In the genomic region with DNA sequence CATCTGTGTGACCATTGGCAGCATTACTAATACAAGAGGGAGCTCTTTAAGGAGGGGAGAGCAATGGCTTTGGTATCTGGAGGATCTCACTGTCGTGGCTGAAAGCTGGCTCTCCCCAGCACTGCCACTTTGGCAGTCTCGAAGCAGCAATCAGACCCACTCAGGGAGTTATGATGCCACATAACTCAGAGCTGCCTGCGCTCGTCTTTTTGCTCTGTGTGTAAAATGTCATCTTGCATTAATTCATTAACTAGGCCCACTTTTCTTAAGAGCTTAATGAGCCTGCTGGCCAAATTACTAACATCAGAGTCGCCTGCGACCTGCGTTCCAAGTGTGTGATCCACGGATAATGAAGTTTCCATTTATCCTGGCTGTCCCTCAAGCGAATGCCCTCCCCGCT, we compare ENCODE assay signal across 22 mouse cellular contexts.
DNase-seq lines count a peak whose midpoint lies in the region; ATAC-seq lines count a peak whose summit lies in the region.
"Had no signal": no experiment of that assay in that cellular context is flagged by ENCODE, and none has a peak within 500 bp of the region (broad histone marks: within the 10 kb centered on the region; RNA-seq: fewer than 3 reads in every experiment).

No protein-coding gene starts in this region.

- WGBS in forebrain, embryonic 11.5 days: 62% methylated on average over 10 of the region's 10 CpGs
- WGBS in forebrain, embryonic 16.5 days: 10% methylated on average over 10 of the region's 10 CpGs
- WGBS in midbrain, embryonic 11.5 days: 85% methylated on average over 10 of the region's 10 CpGs
- 43% methylated on average over 10 of the region's 10 CpGs for WGBS in midbrain, embryonic 16.5 days
- whole genome bisulfite sequencing in kidney, embryonic 14.5 days: 70% methylated on average over 10 of the region's 10 CpGs

- H3K9ac ChIP-seq in forebrain, embryonic 11.5 days (ENCODE audit: low read length): no peak overlapping the region
- no peak overlapping the region for H3K9ac ChIP-seq in forebrain, embryonic 16.5 days (replicated peaks; ENCODE audit: low read depth, low read length)
- H3K9ac ChIP-seq in midbrain, embryonic 11.5 days (ENCODE audit: low read length): peak overlapping the region; percentile 12; the same call in 1 of the 2 replicates
- no peak overlapping the region for H3K9ac ChIP-seq in midbrain, embryonic 16.5 days (ENCODE audit: low read depth, low read length)
- H3K9ac ChIP-seq in kidney, embryonic 14.5 days (ENCODE audit: low read depth, low read length): no peak overlapping the region
- H3K9ac ChIP-seq: embryonic facial prominence, embryonic 15.5 days; liver, postnatal 0 days had no signal

- ATAC-seq in forebrain, embryonic 11.5 days (replicated peaks; ENCODE audit: low FRiP score): 0 out of 2 replicates have a peak, but pooled peaks have one; percentile 26
- no peak for ATAC-seq in forebrain, embryonic 16.5 days
- ATAC-seq in midbrain, embryonic 11.5 days (ENCODE audit: low FRiP score): no peak
- ATAC-seq in midbrain, embryonic 16.5 days: no peak
- ATAC-seq in kidney, embryonic 14.5 days (ENCODE audit: low FRiP score, low TSS enrichment): no peak
- no peak for ATAC-seq in megakaryocyte, adult 5-6 weeks (ENCODE audit: poor library complexity, severe bottlenecking)
- ATAC-seq: liver, postnatal 0 days had no signal

- peaks cover 10% of the 10 kb centered on the region for H3K4me1 ChIP-seq in forebrain, embryonic 11.5 days (replicated peaks; ENCODE audit: control insufficient read depth, insufficient read depth, low read length)
- peaks cover 9% of the 10 kb centered on the region; the same call in 1 of the 2 replicates for H3K4me1 ChIP-seq in forebrain, embryonic 16.5 days (replicated peaks; ENCODE audit: control insufficient read depth, insufficient read depth, low read length)
- peaks cover 5% of the 10 kb centered on the region for H3K4me1 ChIP-seq in midbrain, embryonic 11.5 days (ENCODE audit: control insufficient read depth, insufficient read depth, low read length)
- peaks cover 18% of the 10 kb centered on the region for H3K4me1 ChIP-seq in midbrain, embryonic 16.5 days (ENCODE audit: control insufficient read depth, insufficient read depth, low read length)
- peaks cover 8% of the 10 kb centered on the region for H3K4me1 ChIP-seq in kidney, embryonic 14.5 days (ENCODE audit: control insufficient read depth, insufficient read depth, low read length)

- H3K27ac ChIP-seq in forebrain, embryonic 11.5 days (ENCODE audit: low read depth, low read length): peak overlapping the region; percentile 37; the same call in 1 of the 2 replicates
- H3K27ac ChIP-seq in forebrain, embryonic 16.5 days (ENCODE audit: low read length): no peak overlapping the region
- no peak overlapping the region for H3K27ac ChIP-seq in midbrain, embryonic 11.5 days (ENCODE audit: low read depth, low read length)
- no peak overlapping the region for H3K27ac ChIP-seq in midbrain, embryonic 16.5 days (ENCODE audit: low read length)
- no peak overlapping the region for H3K27ac ChIP-seq in kidney, embryonic 14.5 days (ENCODE audit: low read depth, low read length)
- H3K27ac ChIP-seq: embryonic facial prominence, embryonic 15.5 days; left cerebral cortex, adult 2 months had no signal

- H3K9me3 ChIP-seq in forebrain, embryonic 11.5 days (ENCODE audit: control insufficient read depth, low read length): no peaks in the 10 kb centered on the region
- H3K9me3 ChIP-seq in forebrain, embryonic 16.5 days (ENCODE audit: control insufficient read depth, low read length): no peaks in the 10 kb centered on the region
- H3K9me3 ChIP-seq in midbrain, embryonic 11.5 days (ENCODE audit: control insufficient read depth, low read length): no peaks in the 10 kb centered on the region
- H3K9me3 ChIP-seq in midbrain, embryonic 16.5 days (replicated peaks; ENCODE audit: control insufficient read depth, low read length, poor library complexity, severe bottlenecking): no peaks in the 10 kb centered on the region
- H3K9me3 ChIP-seq in kidney, embryonic 14.5 days (ENCODE audit: control insufficient read depth, low read length): no peaks in the 10 kb centered on the region
- H3K9me3 ChIP-seq: embryonic facial prominence, embryonic 15.5 days; G1E had no signal

- no peak overlapping the region for H3K4me3 ChIP-seq in forebrain, embryonic 11.5 days (ENCODE audit: low read depth, low read length)
- H3K4me3 ChIP-seq in forebrain, embryonic 16.5 days (replicated peaks; ENCODE audit: low read length): no peak overlapping the region
- H3K4me3 ChIP-seq in midbrain, embryonic 11.5 days (ENCODE audit: low read depth, low read length): no peak overlapping the region
- H3K4me3 ChIP-seq in midbrain, embryonic 16.5 days (ENCODE audit: low read depth, low read length): no peak overlapping the region
- no peak overlapping the region for H3K4me3 ChIP-seq in kidney, embryonic 14.5 days (ENCODE audit: low read length)
- H3K4me3 ChIP-seq: embryonic facial prominence, embryonic 15.5 days; left cerebral cortex, adult 2 months had no signal

- no peaks in the 10 kb centered on the region; the same call in 1 of the 2 replicates for H3K36me3 ChIP-seq in forebrain, embryonic 11.5 days (ENCODE audit: control insufficient read depth, insufficient read depth, low read length)
- peaks cover 3% of the 10 kb centered on the region; the same call in 1 of the 2 replicates for H3K36me3 ChIP-seq in forebrain, embryonic 16.5 days (ENCODE audit: control insufficient read depth, insufficient read depth)
- peaks cover 7% of the 10 kb centered on the region; the same call in 1 of the 2 replicates for H3K36me3 ChIP-seq in midbrain, embryonic 11.5 days (ENCODE audit: control insufficient read depth, insufficient read depth, low read length)
- H3K36me3 ChIP-seq in midbrain, embryonic 16.5 days (ENCODE audit: control insufficient read depth, insufficient read depth, low read length): 0 out of 2 replicates have a peak, but pooled peaks cover 3% of the 10 kb centered on the region
- peaks cover 19% of the 10 kb centered on the region; the same call in 1 of the 2 replicates for H3K36me3 ChIP-seq in kidney, embryonic 14.5 days (ENCODE audit: control insufficient read depth, insufficient read depth, low read length)
- H3K36me3 ChIP-seq: G1E had no signal

- H3K4me2 ChIP-seq in forebrain, embryonic 11.5 days (ENCODE audit: low read depth, low read length, severe bottlenecking): no peak overlapping the region
- H3K4me2 ChIP-seq in forebrain, embryonic 16.5 days (ENCODE audit: low read length): no peak overlapping the region
- no peak overlapping the region for H3K4me2 ChIP-seq in midbrain, embryonic 11.5 days
- no peak overlapping the region for H3K4me2 ChIP-seq in midbrain, embryonic 16.5 days (ENCODE audit: low read length)
- H3K4me2 ChIP-seq in kidney, embryonic 14.5 days (replicated peaks; ENCODE audit: low read depth, low read length): no peak overlapping the region
- H3K4me2 ChIP-seq: embryonic facial prominence, embryonic 15.5 days had no signal

- DNase-seq in forebrain, embryonic 11.5 days (ENCODE audit: low spot score): no peak
- DNase-seq in midbrain, embryonic 11.5 days (ENCODE audit: low spot score, missing footprints): no peak
- DNase-seq in Muller cell, postnatal 12 days (ENCODE audit: inconsistent ontology term): peak; percentile 66
- peak; percentile 67 for DNase-seq in retina, embryonic 14.5 days (ENCODE audit: low spot score)
- DNase-seq: adrenal gland, postnatal 36 days; cerebellum, adult 18-20 months; cerebellum, postnatal 25 days; embryo, embryonic 11 days; gastrocnemius, postnatal 36 days; kidney, adult 2 months; kidney, postnatal 25 days; left cerebral cortex, postnatal 4 days; liver, postnatal 0 days; lung, postnatal 10 days; thymus, postnatal 4 days had no signal

- no peaks in the 10 kb centered on the region for H3K27me3 ChIP-seq in forebrain, embryonic 11.5 days (ENCODE audit: control insufficient read depth, insufficient read depth, low read length)
- H3K27me3 ChIP-seq in forebrain, embryonic 16.5 days (replicated peaks; ENCODE audit: control insufficient read depth, insufficient read depth, low read length): no peaks in the 10 kb centered on the region
- H3K27me3 ChIP-seq in midbrain, embryonic 11.5 days (ENCODE audit: control insufficient read depth, insufficient read depth, low read length): no peaks in the 10 kb centered on the region
- H3K27me3 ChIP-seq in midbrain, embryonic 16.5 days (ENCODE audit: control insufficient read depth, insufficient read depth, low read depth, low read length): no peaks in the 10 kb centered on the region
- H3K27me3 ChIP-seq in kidney, embryonic 14.5 days (ENCODE audit: control insufficient read depth, insufficient read depth, low read length): no peaks in the 10 kb centered on the region
- H3K27me3 ChIP-seq: embryonic facial prominence, embryonic 15.5 days had no signal

Comparison
In these comparisons a context has a peak if more than half of its experiments do, and no peak if none do; other contexts are left out.
1. DNase-seq: peak in Muller cell, postnatal 12 days (single experiment) and retina, embryonic 14.5 days (single experiment); none in forebrain, embryonic 11.5 days (single experiment) and midbrain, embryonic 11.5 days (single experiment).